Mouse (Mus musculus): ENCODE measurements at regions not wholly inside any gene's neighbourhood (a gene's known extent, or its start where the extent isn't known, plus 50 kb on each side); places are given as distances from the start of the nearest gene placed in this dataset.

- CTCF ChIA-PET: interaction anchor here (1.1 kb wide), 1 partner anchor 72 kb away, joined by 3 read pairs; no protein-coding TSS in a partner anchor
Measured at GRCm38 (mm10) chr13:112000696-112001095, 191.9 kb upstream of the Map3k1 start.

- CTCF ChIA-PET: interaction anchor here (0.7 to 1.1 kb wide), 3 partner anchors 72 to 466 kb away, joined by 3 read pairs; no protein-coding TSS in a partner anchor
Measured at GRCm38 (mm10) chr13:112001155-112002025, 192.6 kb upstream of the Map3k1 start.

GRCm38 (mm10) chr13:112002661-112003347 is 194.0 kb upstream of the Map3k1 start:
- CTCF ChIA-PET: interaction anchor here (0.6 to 0.7 kb wide), 4 partner anchors 20 to 329 kb away, joined by 3 to 10 read pairs (median 4); no protein-coding TSS in a partner anchor

GRCm38 (mm10) chr13:112003445-112003844 is 194.7 kb upstream of the Map3k1 start:
- CTCF ChIA-PET: interaction anchor here (0.6 to 0.7 kb wide), 2 partner anchors 20 to 330 kb away, joined by 3 to 10 read pairs; no protein-coding TSS in a partner anchor

GRCm38 (mm10) chr13:112004126-112004525 is 195.3 kb upstream of the Map3k1 start:
- CTCF ChIA-PET: no interaction called here

GRCm38 (mm10) chr13:112005421-112005820 is 196.6 kb upstream of the Map3k1 start:
- CTCF ChIA-PET: no interaction called here

GRCm38 (mm10) chr13:112008806-112009205 is 200.0 kb upstream of the Map3k1 start:
- CTCF ChIA-PET: interaction anchor here (0.7 kb wide), 1 partner anchor 212 kb away, joined by 8 read pairs; no protein-coding TSS in a partner anchor

GRCm38 (mm10) chr13:112009288-112009687 is 200.5 kb upstream of the Map3k1 start:
- CTCF ChIA-PET: interaction anchor here (0.7 kb wide), 1 partner anchor 212 kb away, joined by 8 read pairs; no protein-coding TSS in a partner anchor

- CTCF ChIA-PET: no interaction called here
Measured at GRCm38 (mm10) chr13:112010464-112010863, 201.7 kb upstream of the Map3k1 start.

- CTCF ChIA-PET: no interaction called here
Measured at GRCm38 (mm10) chr13:112012640-112013039, 203.8 kb upstream of the Map3k1 start.

- CTCF ChIA-PET: interaction anchor here (0.6 kb wide), 2 partner anchors 54 to 261 kb away, joined by 3 to 4 read pairs; no protein-coding TSS in a partner anchor
Measured at GRCm38 (mm10) chr13:112015083-112015482, 206.3 kb upstream of the Map3k1 start.

GRCm38 (mm10) chr13:112016280-112016679 is 207.5 kb upstream of the Map3k1 start:
- CTCF ChIA-PET: no interaction called here

- CTCF ChIA-PET: no interaction called here
Measured at GRCm38 (mm10) chr13:112018497-112019281, 209.9 kb upstream of the Map3k1 start.

GRCm38 (mm10) chr13:112019575-112019974 is 210.8 kb upstream of the Map3k1 start:
- CTCF ChIA-PET: no interaction called here

GRCm38 (mm10) chr13:112023171-112023570 is 214.4 kb upstream of the Map3k1 start:
- CTCF ChIA-PET: interaction anchor here (0.6 kb wide), 1 partner anchor 222 kb away, joined by 6 read pairs; no protein-coding TSS in a partner anchor

GRCm38 (mm10) chr13:112024667-112025585 is 216.1 kb upstream of the Map3k1 start:
- CTCF ChIA-PET: interaction anchor here (0.6 kb wide), 1 partner anchor 37 kb away, joined by 3 read pairs; no protein-coding TSS in a partner anchor

GRCm38 (mm10) chr13:112025586-112025950 is 216.8 kb upstream of the Map3k1 start:
- CTCF ChIA-PET: interaction anchor here (0.6 kb wide), 1 partner anchor 36 kb away, joined by 3 read pairs; no protein-coding TSS in a partner anchor

- CTCF ChIA-PET: no interaction called here
Measured at GRCm38 (mm10) chr13:112027736-112028135, 218.9 kb upstream of the Map3k1 start.

- CTCF ChIA-PET: interaction anchor here (0.5 kb wide), 1 partner anchor 233 kb away, joined by 3 read pairs; no protein-coding TSS in a partner anchor
Measured at GRCm38 (mm10) chr13:112031061-112031460, 222.3 kb upstream of the Map3k1 start.

- CTCF ChIA-PET: no interaction called here
Measured at GRCm38 (mm10) chr13:112031631-112032320, 223.0 kb upstream of the Map3k1 start.
